Mouse (Mus musculus): Measurements from ENCODE around the gene Cog1. TPM values are rescaled to one million over a fixed set of nuclear protein-coding genes. Genes with fewer than 3 reads are reported as not detected.

Cog1 gene
- total and polyA plus RNA-seq, 2 experiments from 2014 or later: 30.6 to 63.8 TPM

GRCm38 (mm10) chr11:113664279-113664678, 15.3 kb downstream of the Cog1 start:
- Histone ChIP-seq H3K4me3 (ENCODE audit: low read length) (no peak overlapping the region), H3K27ac (no peak overlapping the region), H3K4me2 (ENCODE audit: low read depth, low read length) (no peak overlapping the region), H3K9ac (replicated peaks; ENCODE audit: low read length) (no peak overlapping the region), H3K9me3 (ENCODE audit: low read length) (no peaks in the 10 kb centered on the region), H3K27me3 (ENCODE audit: insufficient read depth, low read length) (no peaks in the 10 kb centered on the region), H3K36me3 (ENCODE audit: insufficient read depth, low read length) (peaks cover 31% of the 10 kb centered on the region), H3K4me1 (ENCODE audit: insufficient read depth, low read length) (peaks cover 3% of the 10 kb centered on the region; the same call in 1 of the 2 replicates)
- ATAC-seq: no peak
- 56% methylated on average over 2 of the region's 2 CpGs for WGBS
- TF ChIP-seq CTCF (IDR thresholded peaks at IDR 0.05; ENCODE audit: low read depth): no peak
- no peak for DNase-seq (ENCODE audit: low spot score)

- WGBS: 69% methylated on average over 6 of the region's 6 CpGs
- Histone ChIP-seq H3K9me3 (ENCODE audit: low read length) (no peaks in the 10 kb centered on the region), H3K4me1 (ENCODE audit: insufficient read depth, low read length) (peaks cover 3% of the 10 kb centered on the region; the same call in 1 of the 2 replicates), H3K4me3 (ENCODE audit: low read length) (no peak overlapping the region), H3K36me3 (ENCODE audit: insufficient read depth, low read length) (peaks cover 28% of the 10 kb centered on the region; the same call in 1 of the 2 replicates), H3K27ac (no peak overlapping the region), H3K27me3 (ENCODE audit: insufficient read depth, low read length) (no peaks in the 10 kb centered on the region), H3K4me2 (ENCODE audit: low read depth, low read length) (no peak overlapping the region), H3K9ac (replicated peaks; ENCODE audit: low read length) (no peak overlapping the region)
- no peak for TF ChIP-seq CTCF (IDR thresholded peaks at IDR 0.05; ENCODE audit: low read depth)
- DNase-seq (ENCODE audit: low spot score) (no peak), ATAC-seq (no peak)
Measured at GRCm38 (mm10) chr11:113666205-113666604, 17.2 kb downstream of the Cog1 start.

- TF ChIP-seq CTCF (IDR thresholded peaks at IDR 0.05; ENCODE audit: low read depth): no peak
- no peak overlapping the region for H3K4me3 ChIP-seq (ENCODE audit: low read length)
- DNase-seq (ENCODE audit: low spot score): no peak
- peaks cover 23% of the 10 kb centered on the region; the same call in 1 of the 2 replicates for H3K36me3 ChIP-seq (ENCODE audit: insufficient read depth, low read length)
- no peaks in the 10 kb centered on the region for H3K9me3 ChIP-seq (ENCODE audit: low read length)
- H3K27ac ChIP-seq: no peak overlapping the region
- H3K27me3 ChIP-seq (ENCODE audit: insufficient read depth, low read length): no peaks in the 10 kb centered on the region
- H3K4me2 ChIP-seq (ENCODE audit: low read depth, low read length): no peak overlapping the region
- H3K9ac ChIP-seq (replicated peaks; ENCODE audit: low read length): no peak overlapping the region
- peaks cover 3% of the 10 kb centered on the region; the same call in 1 of the 2 replicates for H3K4me1 ChIP-seq (ENCODE audit: insufficient read depth, low read length)
- WGBS: 62% methylated on average over 10 of the region's 10 CpGs
- no peak for ATAC-seq
Measured at GRCm38 (mm10) chr11:113666648-113667047, 17.7 kb downstream of the Cog1 start.

GRCm38 (mm10) chr11:113667122-113667521, 18.2 kb downstream of the Cog1 start:
- Histone ChIP-seq H3K4me1 (ENCODE audit: insufficient read depth, low read length) (peaks cover 3% of the 10 kb centered on the region; the same call in 1 of the 2 replicates), H3K4me3 (ENCODE audit: low read length) (no peak overlapping the region), H3K9me3 (ENCODE audit: low read length) (no peaks in the 10 kb centered on the region), H3K4me2 (ENCODE audit: low read depth, low read length) (no peak overlapping the region), H3K9ac (replicated peaks; ENCODE audit: low read length) (no peak overlapping the region), H3K27me3 (ENCODE audit: insufficient read depth, low read length) (no peaks in the 10 kb centered on the region), H3K36me3 (ENCODE audit: insufficient read depth, low read length) (peaks cover 19% of the 10 kb centered on the region; the same call in 1 of the 2 replicates), H3K27ac (no peak overlapping the region)
- no peak for TF ChIP-seq CTCF (IDR thresholded peaks at IDR 0.05; ENCODE audit: low read depth)
- no peak for DNase-seq (ENCODE audit: low spot score)
- no peak for ATAC-seq
- 60% methylated on average over 2 of the region's 2 CpGs for WGBS

- no peak overlapping the region for H3K27ac ChIP-seq
- TF ChIP-seq CTCF (IDR thresholded peaks at IDR 0.05; ENCODE audit: low read depth): no peak
- H3K4me2 ChIP-seq (ENCODE audit: low read depth, low read length): no peak overlapping the region
- H3K4me3 ChIP-seq (ENCODE audit: low read length): no peak overlapping the region
- no peaks in the 10 kb centered on the region for H3K9me3 ChIP-seq (ENCODE audit: low read length)
- WGBS: 91% methylated on average over 4 of the region's 4 CpGs
- no peak for ATAC-seq
- DNase-seq (ENCODE audit: low spot score): no peak
- no peak overlapping the region for H3K9ac ChIP-seq (replicated peaks; ENCODE audit: low read length)
- no peaks in the 10 kb centered on the region for H3K27me3 ChIP-seq (ENCODE audit: insufficient read depth, low read length)
- peaks cover 3% of the 10 kb centered on the region; the same call in 1 of the 2 replicates for H3K4me1 ChIP-seq (ENCODE audit: insufficient read depth, low read length)
- peaks cover 19% of the 10 kb centered on the region; the same call in 1 of the 2 replicates for H3K36me3 ChIP-seq (ENCODE audit: insufficient read depth, low read length)
Measured at GRCm38 (mm10) chr11:113667704-113668103, 18.7 kb downstream of the Cog1 start.

- no peak for DNase-seq (ENCODE audit: low spot score)
- no peak overlapping the region for H3K4me3 ChIP-seq (ENCODE audit: low read length)
- no peak for ATAC-seq
- H3K27ac ChIP-seq: no peak overlapping the region
- 92% methylated on average over 5 of the region's 5 CpGs for WGBS
- TF ChIP-seq CTCF (IDR thresholded peaks at IDR 0.05; ENCODE audit: low read depth): no peak
- no peaks in the 10 kb centered on the region for H3K27me3 ChIP-seq (ENCODE audit: insufficient read depth, low read length)
- peaks cover 18% of the 10 kb centered on the region for H3K36me3 ChIP-seq (ENCODE audit: insufficient read depth, low read length)
- no peak overlapping the region for H3K4me2 ChIP-seq (ENCODE audit: low read depth, low read length)
- peaks cover 3% of the 10 kb centered on the region; the same call in 1 of the 2 replicates for H3K4me1 ChIP-seq (ENCODE audit: insufficient read depth, low read length)
- H3K9me3 ChIP-seq (ENCODE audit: low read length): no peaks in the 10 kb centered on the region
- no peak overlapping the region for H3K9ac ChIP-seq (replicated peaks; ENCODE audit: low read length)
Measured at GRCm38 (mm10) chr11:113668857-113669256, 19.9 kb downstream of the Cog1 start.

- Histone ChIP-seq H3K27ac (no peak overlapping the region), H3K4me1 (ENCODE audit: insufficient read depth, low read length) (peaks cover 3% of the 10 kb centered on the region; the same call in 1 of the 2 replicates)
- no peak for TF ChIP-seq CTCF (IDR thresholded peaks at IDR 0.05; ENCODE audit: low read depth)
Measured at GRCm38 (mm10) chr11:113669711-113670110, 20.7 kb downstream of the Cog1 start.

More at GRCm38 (mm10) chr11:113669711-113670110, 20.7 kb downstream of the Cog1 start:
- Histone ChIP-seq H3K4me2 (ENCODE audit: low read depth, low read length) (no peak overlapping the region), H3K9ac (replicated peaks; ENCODE audit: low read length) (no peak overlapping the region), H3K36me3 (ENCODE audit: insufficient read depth, low read length) (peaks cover 20% of the 10 kb centered on the region), H3K9me3 (ENCODE audit: low read length) (no peaks in the 10 kb centered on the region), H3K27me3 (ENCODE audit: insufficient read depth, low read length) (no peaks in the 10 kb centered on the region), H3K4me3 (ENCODE audit: low read length) (no peak overlapping the region)
- no peak for ATAC-seq
- no peak for DNase-seq (ENCODE audit: low spot score)
- WGBS: 81% methylated on average over 4 of the region's 4 CpGs

All from hindbrain, postnatal 0 days (tissue).